Mouse (Mus musculus) thymus, adult 2 months (tissue): ENCODE measurements around the gene Kansl1. TPM values are rescaled to one million over a fixed set of nuclear protein-coding genes. Genes with fewer than 3 reads are reported as not detected.
"Not testable (repeated sequence)": the region's sequence is repeated elsewhere in the genome, so short reads cannot be mapped to it uniquely, and the experiment has no call there.

Source experiments
- DNase-seq: peaks from one replicate; pipeline ENCODE4 v3.0.0; 2021
- H3K27ac ChIP-seq: fragments of 200-500 bp; 2 replicates; pipeline ENCODE4 v1.5.1; 2012; ENCODE audit warnings: low read length, control low read depth; ENCODE audit not compliant: control insufficient read depth, insufficient read depth
- H3K27me3 ChIP-seq: fragments of 200-500 bp; 2 replicates; pipeline ENCODE4 v1.6.1; 2012; ENCODE audit warnings: mild to moderate bottlenecking, low read length, moderate library complexity, mixed read lengths; ENCODE audit not compliant: control insufficient read depth, insufficient read depth
- H3K36me3 ChIP-seq: fragments of 200-500 bp; 2 replicates; pipeline ENCODE4 v1.6.1; 2012; ENCODE audit warnings: mild to moderate bottlenecking, low read length, moderate library complexity; ENCODE audit not compliant: control insufficient read depth, insufficient read depth
- H3K4me1 ChIP-seq: fragments of 200-500 bp; replicated peaks from 2 replicates; pipeline ENCODE4 v1.6.1; 2012; ENCODE audit warnings: low read length; ENCODE audit not compliant: control insufficient read depth, insufficient read depth
- H3K4me3 ChIP-seq: fragments of 200-500 bp; 2 replicates; pipeline ENCODE4 v1.5.1; 2012; ENCODE audit warnings: mild to moderate bottlenecking, low read length, control low read depth, moderate library complexity; ENCODE audit not compliant: control insufficient read depth, insufficient read depth
- CTCF ChIP-seq: fragments of 200-500 bp; IDR thresholded peaks from 2 replicates; pipeline ENCODE4 v1.5.1; 2012; ENCODE audit warnings: mild to moderate bottlenecking, control low read depth, low read length, moderate library complexity, borderline replicate concordance; ENCODE audit not compliant: control insufficient read depth, poor library complexity, insufficient read depth; ENCODE audit errors: extremely low read depth
- POLR2A ChIP-seq: fragments of 200-500 bp; IDR thresholded peaks from 2 replicates; pipeline ENCODE4 v1.6.1; 2012; ENCODE audit warnings: mild to moderate bottlenecking, low read length, control low read depth, moderate library complexity; ENCODE audit not compliant: control insufficient read depth, poor library complexity, insufficient read depth; ENCODE audit errors: extremely low read depth
- WGBS: fragments of 180-500 bp; shearing (Covaris S2); methylation state at CpG from one replicate; pipeline ENCODE4 v1.1.7; 2018; 5-methylcytosine and 5-hydroxymethylcytosine counted together
- polyA plus RNA-seq: library from polyadenylated mRNA; depleted of rRNA; stranded (reverse); fragments of >200 nt; gene quantifications from 2 replicates; pipeline ENCODE4 v1.2.3, GENCODE M21; 2012

Kansl1 gene
- polyA plus RNA-seq, 1 experiment, result 202 TPM

DNA sequence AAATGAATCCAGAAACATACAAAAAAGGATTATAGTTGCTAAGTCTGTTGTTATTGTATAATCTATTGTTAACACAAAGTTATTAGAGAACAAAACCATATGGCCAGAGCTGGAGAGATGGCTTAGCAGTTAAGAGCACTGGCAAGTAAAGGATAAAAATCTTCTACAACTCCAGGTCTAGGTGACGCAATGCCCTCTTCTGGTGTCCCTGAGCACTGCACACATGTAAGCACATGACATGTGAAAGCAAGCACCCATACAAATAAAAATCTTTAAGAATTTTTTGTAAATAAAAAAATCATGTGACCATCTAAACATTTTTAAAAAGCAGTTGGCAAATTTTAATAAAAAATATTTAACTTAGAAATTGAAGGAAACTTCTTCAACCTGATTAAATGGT, 17.4 kb downstream of the Kansl1 start:
- no peaks in the 10 kb centered on the region for H3K4me1 ChIP-seq
- H3K36me3 ChIP-seq, result no peaks in the 10 kb centered on the region
- DNase-seq, result peak; percentile 37
- no peak for TF ChIP-seq CTCF
- TF ChIP-seq POLR2A, result no peak
- H3K27ac ChIP-seq, result no peak overlapping the region
- 98% methylated on average over 1 of the region's 1 CpGs for WGBS
- no peak overlapping the region for H3K4me3 ChIP-seq
- no peaks in the 10 kb centered on the region for H3K27me3 ChIP-seq

DNA sequence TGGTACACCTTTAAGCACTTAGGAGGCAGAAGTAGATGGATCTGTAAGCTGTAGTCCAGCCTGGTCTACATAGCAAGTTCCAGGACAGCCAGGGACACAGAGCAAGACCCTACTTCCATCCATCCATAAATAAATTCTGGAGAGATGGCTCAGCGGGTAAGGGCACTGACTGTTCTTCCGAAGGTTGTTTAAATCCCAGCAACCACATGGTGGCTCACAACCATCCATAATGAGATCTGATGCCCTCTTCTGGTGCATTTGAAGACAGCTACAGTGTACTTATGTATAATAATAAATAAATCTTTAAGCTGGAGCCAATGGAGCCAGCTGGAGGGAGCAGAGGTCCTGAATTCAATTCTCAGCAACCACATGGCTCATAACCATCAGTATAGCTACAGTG, 20.2 kb downstream of the Kansl1 start:
- 56% methylated on average over 2 of the region's 2 CpGs for WGBS
- not testable (repeated sequence) for H3K4me3 ChIP-seq, H3K27me3 ChIP-seq, H3K4me1 ChIP-seq, H3K36me3 ChIP-seq, H3K27ac ChIP-seq
- DNase-seq, result peak; percentile 9

DNA sequence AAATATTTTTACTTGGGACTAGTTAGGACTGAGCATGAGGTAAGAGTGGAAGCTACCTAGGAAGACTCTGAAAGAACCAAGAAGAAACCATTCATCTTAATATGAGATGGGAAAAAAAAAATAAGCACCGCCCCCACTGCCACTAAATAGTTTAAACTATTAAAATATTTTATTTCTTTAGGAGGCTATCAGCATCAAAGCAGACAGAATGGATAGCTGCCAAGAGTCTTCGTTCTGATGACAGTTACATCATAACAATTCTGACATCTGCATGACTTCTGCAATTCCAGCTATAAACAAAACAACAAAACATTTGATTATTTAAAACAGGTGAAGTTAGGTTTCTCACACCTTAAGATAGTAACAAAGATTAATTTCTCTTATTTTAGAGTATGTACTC, 23.1 kb downstream of the Kansl1 start:
- no peaks in the 10 kb centered on the region for H3K27me3 ChIP-seq
- H3K4me3 ChIP-seq, result no peak overlapping the region
- H3K4me1 ChIP-seq, result no peaks in the 10 kb centered on the region
- 91% methylated on average over 2 of the region's 2 CpGs for WGBS
- no peak for DNase-seq
- no peak for TF ChIP-seq POLR2A
- TF ChIP-seq CTCF, result no peak
- H3K36me3 ChIP-seq, result no peaks in the 10 kb centered on the region
- H3K27ac ChIP-seq, result no peak overlapping the region

DNA sequence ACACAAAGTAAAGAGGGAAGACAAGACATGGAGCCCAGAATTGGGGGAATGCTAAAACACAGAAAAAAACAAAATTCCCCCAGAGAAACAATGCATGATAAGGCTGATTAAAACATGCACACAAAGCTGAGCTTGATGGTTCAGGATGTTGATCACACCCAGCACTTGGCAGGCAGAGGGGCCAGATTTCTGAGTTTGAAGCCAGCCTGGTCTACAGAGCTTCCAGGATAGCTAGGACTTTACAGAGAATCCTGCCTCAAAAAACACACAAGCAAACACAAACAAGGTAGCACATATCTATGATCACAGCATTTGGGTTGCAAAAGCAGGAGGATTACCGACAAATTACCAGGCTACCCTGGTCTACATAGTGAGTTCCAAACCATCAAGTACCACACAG, 23.6 kb downstream of the Kansl1 start:
- no peak for DNase-seq
- WGBS, result 100% methylated on average over 1 of the region's 1 CpGs
- Histone ChIP-seq H3K4me1 (no peaks in the 10 kb centered on the region), H3K27me3 (no peaks in the 10 kb centered on the region), H3K4me3 (no peak overlapping the region), H3K27ac (no peak overlapping the region), H3K36me3 (no peaks in the 10 kb centered on the region)
- TF ChIP-seq POLR2A (no peak), CTCF (no peak)

DNA sequence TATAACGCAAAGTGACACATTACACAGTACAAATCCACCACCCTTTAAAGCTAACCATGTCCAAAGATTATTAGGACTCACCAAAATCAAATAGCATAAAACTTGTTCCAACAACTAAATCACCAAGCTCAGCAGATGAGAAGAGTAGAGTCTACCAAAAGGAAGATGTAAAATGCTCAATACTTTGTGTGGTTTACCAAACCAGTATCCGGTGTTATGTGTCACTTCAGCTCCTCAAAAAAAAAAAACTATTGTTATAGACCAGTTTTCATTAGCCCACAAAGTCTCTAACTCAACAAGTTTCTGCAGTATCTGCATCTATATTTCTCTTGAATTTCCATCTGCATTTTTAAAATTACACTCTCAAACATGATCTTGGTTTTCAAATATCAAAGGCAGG, 25.3 kb downstream of the Kansl1 start:
- TF ChIP-seq CTCF (no peak), POLR2A (no peak)
- DNase-seq, result no peak
- Histone ChIP-seq H3K27me3 (no peaks in the 10 kb centered on the region), H3K27ac (no peak overlapping the region), H3K4me3 (no peak overlapping the region), H3K36me3 (no peaks in the 10 kb centered on the region), H3K4me1 (no peaks in the 10 kb centered on the region)
- WGBS, result 16% methylated on average over 2 of the region's 2 CpGs

DNA sequence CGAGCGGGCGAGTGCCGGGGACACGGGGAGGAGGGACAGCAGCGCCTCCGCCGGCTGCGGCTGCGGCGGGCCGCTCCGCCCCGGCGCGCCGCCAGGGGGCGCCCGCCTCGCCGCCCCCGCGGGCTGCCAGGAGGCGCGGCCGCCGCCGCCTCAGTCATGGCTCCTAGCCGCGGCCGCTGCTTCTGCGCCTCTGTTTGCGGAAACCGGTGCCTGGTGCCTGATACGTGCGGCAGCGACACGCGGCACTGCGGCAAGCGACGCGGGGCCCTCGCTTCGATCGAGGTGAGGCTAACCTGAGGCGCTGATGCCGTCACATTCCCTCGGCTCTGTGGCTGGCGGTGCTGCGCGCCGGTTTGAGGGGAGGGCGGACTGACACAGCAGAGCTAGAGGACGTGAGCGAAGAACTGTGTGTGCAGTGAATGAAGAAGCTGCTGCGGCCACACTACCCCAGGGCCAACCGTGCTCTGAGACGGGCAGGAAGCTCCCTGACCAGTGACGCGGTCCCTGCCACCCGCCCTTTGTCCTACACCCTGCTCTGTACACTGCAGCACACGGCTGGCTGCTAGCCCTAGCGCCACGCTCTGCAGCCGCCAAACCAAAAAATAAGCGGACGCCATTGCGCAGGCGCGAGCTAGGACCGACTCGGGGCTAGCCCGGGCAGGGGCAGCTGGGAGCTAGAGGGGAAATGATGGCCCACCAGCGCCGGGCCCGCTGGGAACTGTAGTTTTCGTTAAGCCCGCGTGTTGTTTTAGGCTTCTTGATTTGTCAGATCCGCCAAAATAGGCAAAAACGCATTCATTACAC, 26.1 kb downstream of the Kansl1 start:
- TF ChIP-seq POLR2A, result no peak; the same call in none of the 2 replicates
- peak; percentile 64; the same call in 1 of the 2 replicates for TF ChIP-seq CTCF
- under 1% methylated on average over 76 of the region's 82 CpGs for WGBS

More for the DNA sequence above, 26.1 kb downstream of the Kansl1 start:
- DNase-seq, result peak; percentile 90
- no peaks in the 10 kb centered on the region for H3K4me1 ChIP-seq
- peak overlapping the region; percentile 87 for H3K27ac ChIP-seq
- peak overlapping the region; percentile 98 for H3K4me3 ChIP-seq
- no peaks in the 10 kb centered on the region for H3K27me3 ChIP-seq
- no peaks in the 10 kb centered on the region for H3K36me3 ChIP-seq
